Mouse (Mus musculus): Measurements from ENCODE around the gene Crisp2. TPM values are rescaled to one million over a fixed set of nuclear protein-coding genes. Genes with fewer than 3 reads are reported as not detected.

The Crisp2 gene
- polyA plus RNA-seq (2017; shearing (Covaris generic)): not detected

GRCm38 (mm10) chr17:40806953-40807572 is at the start of gene Crisp2:
Gene Crisp2, minus strand, starts transcription at chr17:40807003.

GRCm38 (mm10) chr17:40810934-40811333 is 4.1 kb upstream of the Crisp2 start, which contains the start of gene Rhag:
Gene Rhag, plus strand, starts transcription at chr17:40811126.

GRCm38 (mm10) chr17:40726820-40727219 is 80.0 kb downstream of the Crisp2 start, which contains the start of gene Esp1:
Gene Esp1, plus strand, starts transcription at chr17:40727120.

Other genes starting within 250 kb of the Crisp2 start
- gene Esp6, start 245.5 kb downstream of the Crisp2 start, polyA plus RNA-seq (2017; shearing (Covaris generic)): not detected
- gene Esp4, start 208.4 kb downstream of the Crisp2 start, polyA plus RNA-seq (2017; shearing (Covaris generic)): not detected
- gene Esp3, start 174.9 kb downstream of the Crisp2 start, polyA plus RNA-seq (2017; shearing (Covaris generic)): not detected
- not detected for gene Esp1, start 79.9 kb downstream of the Crisp2 start, polyA plus RNA-seq (2017; shearing (Covaris generic))
- not detected for gene Rhag, start 4.1 kb upstream of the Crisp2 start, polyA plus RNA-seq (2017; shearing (Covaris generic))
- gene 9130008F23Rik, start 73.6 kb upstream of the Crisp2 start, polyA plus RNA-seq (2017; shearing (Covaris generic)): not detected
- gene Glyatl3, start 107.3 kb upstream of the Crisp2 start, polyA plus RNA-seq (2017; shearing (Covaris generic)): not detected
- gene Mut, start 127.7 kb upstream of the Crisp2 start, polyA plus RNA-seq (2017; shearing (Covaris generic)): 17.7 TPM
- 35.8 TPM for gene Cenpq, start 128.0 kb upstream of the Crisp2 start, polyA plus RNA-seq (2017; shearing (Covaris generic))

All from effector memory CD4-positive, alpha-beta T cell, adult 5 months (primary cell).